Mouse (Mus musculus) embryonic fibroblast, embryonic 13.5 days (primary cell): ENCODE results near the gene Elmo1. TPM values are rescaled to one million over a fixed set of nuclear protein-coding genes. Genes with fewer than 3 reads are reported as not detected.

Experiments used
- H3K27ac ChIP-seq: 2 replicates; pipeline ENCODE4 v1.5.1; 2012; ENCODE audit warnings: low read length, control low read depth, inconsistent platforms; ENCODE audit not compliant: insufficient read depth
- H3K4me1 ChIP-seq: 2 replicates; pipeline ENCODE4 v1.6.1; 2011; ENCODE audit warnings: low read length; ENCODE audit not compliant: control insufficient read depth, insufficient read depth
- H3K4me3 ChIP-seq: 2 replicates; pipeline ENCODE4 v1.5.1; 2011; ENCODE audit warnings: mild to moderate bottlenecking, control low read depth, low read length; ENCODE audit not compliant: insufficient read depth
- CTCF ChIP-seq: IDR thresholded peaks from 2 replicates; pipeline ENCODE4 v1.5.1; 2011; ENCODE audit warnings: mild to moderate bottlenecking, control low read depth, low read length, moderate library complexity, borderline replicate concordance; ENCODE audit not compliant: insufficient read depth
- POLR2A ChIP-seq: IDR thresholded peaks from 2 replicates; pipeline ENCODE4 v1.6.1; 2011; ENCODE audit warnings: low read depth, mild to moderate bottlenecking, control low read depth, low read length, moderate library complexity
- polyA plus RNA-seq: library from polyadenylated mRNA; stranded (reverse); fragments of >200 nt; gene quantifications from 2 replicates; pipeline ENCODE4 v1.2.4, GENCODE M21; 2011; ENCODE audit warnings: low read depth; ENCODE audit not compliant: missing spikeins, insufficient read length

Elmo1 gene
- polyA plus RNA-seq, 1 experiment = 4.8 TPM

GRCm38 (mm10) chr13:20575186-20575585, 484.8 kb downstream of the Elmo1 start:
- Histone ChIP-seq H3K27ac (no peak overlapping the region), H3K4me3 (no peak overlapping the region), H3K4me1 (no peaks in the 10 kb centered on the region)
- TF ChIP-seq CTCF (no peak), POLR2A (no peak)

GRCm38 (mm10) chr13:20585868-20586267, 495.5 kb downstream of the Elmo1 start:
- Histone ChIP-seq H3K4me3 (no peak overlapping the region), H3K4me1 (no peaks in the 10 kb centered on the region), H3K27ac (no peak overlapping the region)
- TF ChIP-seq CTCF (no peak), POLR2A (no peak)

- no peak overlapping the region for H3K4me3 ChIP-seq
- no peak for TF ChIP-seq CTCF
- TF ChIP-seq POLR2A = no peak
- H3K4me1 ChIP-seq = no peaks in the 10 kb centered on the region
- no peak overlapping the region for H3K27ac ChIP-seq
These were observed 496.1 kb downstream of the Elmo1 start for GRCm38 (mm10) chr13:20586462-20586861.

GRCm38 (mm10) chr13:20590983-20591382, 500.6 kb downstream of the Elmo1 start:
- no peak overlapping the region for H3K27ac ChIP-seq
- H3K4me1 ChIP-seq = no peaks in the 10 kb centered on the region
- H3K4me3 ChIP-seq = no peak overlapping the region
- TF ChIP-seq CTCF (no peak), POLR2A (no peak)

- Histone ChIP-seq H3K4me1 (no peaks in the 10 kb centered on the region; the same call in 1 of the 2 replicates), H3K27ac (no peak overlapping the region), H3K4me3 (no peak overlapping the region)
- TF ChIP-seq CTCF = no peak
- no peak for TF ChIP-seq POLR2A
These were observed 506.9 kb downstream of the Elmo1 start for GRCm38 (mm10) chr13:20597307-20597706.

GRCm38 (mm10) chr13:20598618-20599017, 508.2 kb downstream of the Elmo1 start:
- TF ChIP-seq POLR2A (no peak), CTCF (no peak)
- H3K4me1 ChIP-seq = no peaks in the 10 kb centered on the region; the same call in 1 of the 2 replicates

GRCm38 (mm10) chr13:20600246-20600645, 509.9 kb downstream of the Elmo1 start:
- TF ChIP-seq POLR2A (no peak), CTCF (no peak)
- no peak overlapping the region for H3K27ac ChIP-seq
- H3K4me1 ChIP-seq = no peaks in the 10 kb centered on the region; the same call in 1 of the 2 replicates
- H3K4me3 ChIP-seq = no peak overlapping the region

More at GRCm38 (mm10) chr13:20598618-20599017, 508.2 kb downstream of the Elmo1 start:
- no peak overlapping the region for H3K4me3 ChIP-seq
- H3K27ac ChIP-seq = no peak overlapping the region

- H3K4me1 ChIP-seq = no peaks in the 10 kb centered on the region; the same call in 1 of the 2 replicates
- no peak overlapping the region for H3K27ac ChIP-seq
- H3K4me3 ChIP-seq = no peak overlapping the region
- TF ChIP-seq POLR2A (no peak), CTCF (no peak)
These were observed 511.0 kb downstream of the Elmo1 start for GRCm38 (mm10) chr13:20601421-20601820.

- TF ChIP-seq CTCF (no peak), POLR2A (no peak)
- Histone ChIP-seq H3K27ac (no peak overlapping the region), H3K4me3 (no peak overlapping the region), H3K4me1 (no peaks in the 10 kb centered on the region)
These were observed 516.5 kb downstream of the Elmo1 start for GRCm38 (mm10) chr13:20606891-20607290.

GRCm38 (mm10) chr13:20609003-20609688, 518.8 kb downstream of the Elmo1 start:
- Histone ChIP-seq H3K4me1 (no peaks in the 10 kb centered on the region), H3K27ac (no peak overlapping the region), H3K4me3 (no peak overlapping the region)
- TF ChIP-seq POLR2A = no peak
- no peak for TF ChIP-seq CTCF
